Mouse (Mus musculus): ENCODE measurements around the gene Akap9. TPM values are rescaled to one million over a fixed set of nuclear protein-coding genes. Genes with fewer than 3 reads are reported as not detected.
"Not testable (repeated sequence)": the region's sequence is repeated elsewhere in the genome, so short reads cannot be mapped to it uniquely, and the experiment has no call there.

The Akap9 gene
- polyA plus RNA-seq (2016; fragmentation: Nextera tagmentation; extraction: Ambion mirVana) = 154 and 185 TPM in 2 replicates

DNA sequence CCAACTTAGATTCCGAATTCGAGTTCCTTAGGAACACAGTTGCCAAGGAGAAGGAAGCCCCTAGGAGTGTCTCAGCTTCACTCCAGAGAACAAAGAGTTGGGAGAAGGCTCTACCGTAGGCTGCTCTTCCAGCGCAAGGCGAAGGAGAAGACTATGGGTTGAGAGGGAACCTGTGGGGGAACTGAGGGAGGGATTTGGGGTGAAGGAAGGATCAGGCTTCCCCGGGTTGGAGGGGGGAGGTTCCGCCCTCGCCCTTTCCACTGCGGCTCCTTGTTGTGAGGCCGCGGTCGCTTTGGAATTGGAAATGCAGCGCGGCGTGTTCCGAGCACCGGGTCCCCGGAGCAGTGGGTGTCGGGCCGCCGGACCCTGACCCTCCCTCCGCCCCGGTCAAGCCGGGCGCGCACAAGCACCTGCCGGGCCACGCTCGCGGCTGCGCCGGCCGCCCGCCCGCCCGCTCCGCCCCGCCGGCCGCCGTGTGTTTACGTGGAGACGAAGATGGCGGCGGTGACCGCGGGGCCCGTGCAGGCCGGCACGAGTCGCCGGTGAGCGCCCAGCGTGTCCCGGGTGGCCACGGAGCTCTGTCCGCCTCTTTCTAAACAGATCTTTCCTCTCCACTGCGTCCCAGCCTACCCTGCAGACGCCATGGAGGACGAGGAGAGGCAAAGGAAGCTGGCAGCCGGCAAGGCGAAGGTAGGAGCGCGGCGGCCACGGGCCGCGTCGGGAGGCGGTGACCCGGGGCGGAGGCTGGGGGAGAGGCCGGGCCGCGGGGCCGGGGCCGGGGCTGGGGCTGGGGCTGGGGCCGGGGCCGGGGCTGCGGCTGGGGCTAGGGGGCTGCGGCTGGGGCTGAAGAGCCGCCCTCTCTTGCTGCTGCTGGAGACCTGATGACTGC is at the start of gene Akap9:
Gene Akap9, plus strand, starts transcription at position 254 of the 889 bp plus-strand sequence.
- peak; percentile 78 for ATAC-seq (ENCODE audit: insufficient number of reproducible peaks, insufficient read depth, low FRiP score, low TSS enrichment, low read depth)
- H3K4me3 ChIP-seq (replicated peaks) = peak within 1 kb of the TSS; percentile 87
- H3K4me2 ChIP-seq = peak within 1 kb of the TSS; percentile 73
- WGBS = under 1% methylated on average over 79 of the region's 82 CpGs
- H3K4me1 ChIP-seq (replicated peaks) = peaks cover 21% of the 10 kb centered on the region
- no peaks in the 10 kb centered on the region for H3K27me3 ChIP-seq
- H3K36me3 ChIP-seq = no peaks in the 10 kb centered on the region
- no peaks in the 10 kb centered on the region for H3K9me3 ChIP-seq
- peak within 1 kb of the TSS; percentile 98 for H3K9ac ChIP-seq (replicated peaks)
- peak within 1 kb of the TSS; percentile 95 for H3K27ac ChIP-seq

- not testable (repeated sequence) for H3K4me3 ChIP-seq (replicated peaks)
- 87% methylated on average over 7 of the region's 7 CpGs for WGBS
Observed at GRCm38 (mm10) chr5:3886862-3887261, 41.0 kb upstream of the Akap9 start.

GRCm38 (mm10) chr5:3889201-3889600 is 38.7 kb upstream of the Akap9 start:
- Histone ChIP-seq H3K27me3 (no peaks in the 10 kb centered on the region), H3K9ac (replicated peaks) (no peak overlapping the region), H3K4me3 (replicated peaks) (no peak overlapping the region), H3K4me2 (no peak overlapping the region), H3K9me3 (no peaks in the 10 kb centered on the region), H3K4me1 (replicated peaks) (no peaks in the 10 kb centered on the region), H3K27ac (no peak overlapping the region), H3K36me3 (no peaks in the 10 kb centered on the region; the same call in 1 of the 2 replicates)
- no peak for ATAC-seq (ENCODE audit: insufficient number of reproducible peaks, insufficient read depth, low FRiP score, low TSS enrichment, low read depth)

More at GRCm38 (mm10) chr5:3886862-3887261, 41.0 kb upstream of the Akap9 start:
- ATAC-seq (ENCODE audit: insufficient number of reproducible peaks, insufficient read depth, low FRiP score, low TSS enrichment, low read depth); H3K4me2 ChIP-seq; H3K27me3 ChIP-seq; H3K9me3 ChIP-seq; H3K9ac ChIP-seq (replicated peaks); H3K27ac ChIP-seq; H3K36me3 ChIP-seq; H3K4me1 ChIP-seq (replicated peaks): not testable (repeated sequence)

- not testable (repeated sequence) for H3K36me3 ChIP-seq, H3K9me3 ChIP-seq
Observed at GRCm38 (mm10) chr5:3893459-3894293, 34.2 kb upstream of the Akap9 start, which contains the start of gene Mterf1a. Mterf1a (minus strand) TSS chr5:3893933.

GRCm38 (mm10) chr5:3894294-3894619 is 33.6 kb upstream of the Akap9 start:
- ATAC-seq (ENCODE audit: insufficient number of reproducible peaks, insufficient read depth, low FRiP score, low TSS enrichment, low read depth); H3K36me3 ChIP-seq; H3K9ac ChIP-seq (replicated peaks); H3K4me3 ChIP-seq (replicated peaks); H3K27me3 ChIP-seq; H3K9me3 ChIP-seq; H3K27ac ChIP-seq; H3K4me1 ChIP-seq (replicated peaks); H3K4me2 ChIP-seq: not testable (repeated sequence)
- WGBS = 93% methylated on average over 4 of the region's 4 CpGs

More at GRCm38 (mm10) chr5:3893459-3894293, 34.2 kb upstream of the Akap9 start, which contains the start of gene Mterf1a:
- Histone ChIP-seq H3K4me3 (replicated peaks) (peak within 1 kb of the TSS; percentile 38), H3K9ac (replicated peaks) (peak within 1 kb of the TSS; percentile 57), H3K4me2 (peak within 1 kb of the TSS; percentile 65)
- ATAC-seq (ENCODE audit: insufficient number of reproducible peaks, insufficient read depth, low FRiP score, low TSS enrichment, low read depth) = peak; percentile 99
- H3K27me3 ChIP-seq; H3K4me1 ChIP-seq (replicated peaks); H3K27ac ChIP-seq: not testable (repeated sequence)
- 1% methylated on average over 7 of the region's 47 CpGs for WGBS

DNA sequence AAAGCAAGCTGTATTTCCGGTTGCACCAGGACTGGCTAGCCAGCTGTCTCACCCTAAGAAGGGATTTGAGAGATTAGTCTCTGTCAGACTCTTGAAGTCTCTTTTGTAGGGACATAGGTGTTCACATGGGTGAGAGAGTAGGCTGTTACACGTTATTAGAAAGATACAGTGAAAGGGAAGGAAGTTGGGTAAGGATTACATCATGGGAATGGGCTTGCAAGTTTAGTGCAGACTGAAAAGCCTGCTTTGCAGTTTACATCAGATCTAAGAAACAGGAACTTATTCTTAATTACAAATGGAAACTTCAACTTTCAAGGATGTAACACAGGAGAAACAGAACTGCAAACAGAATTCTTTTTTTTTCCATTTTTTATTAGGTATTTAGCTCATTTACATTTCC is 22.4 kb upstream of the Akap9 start:
- 72% methylated on average over 2 of the region's 2 CpGs for WGBS
- H3K4me3 ChIP-seq (replicated peaks) = no peak overlapping the region
- no peaks in the 10 kb centered on the region for H3K9me3 ChIP-seq
- H3K4me1 ChIP-seq (replicated peaks) = no peaks in the 10 kb centered on the region
- H3K9ac ChIP-seq (replicated peaks) = no peak overlapping the region
- ATAC-seq (ENCODE audit: insufficient number of reproducible peaks, insufficient read depth, low FRiP score, low TSS enrichment, low read depth) = no peak
- no peak overlapping the region for H3K4me2 ChIP-seq
- no peak overlapping the region for H3K27ac ChIP-seq
- H3K36me3 ChIP-seq = no peaks in the 10 kb centered on the region
- H3K27me3 ChIP-seq = no peaks in the 10 kb centered on the region

DNA sequence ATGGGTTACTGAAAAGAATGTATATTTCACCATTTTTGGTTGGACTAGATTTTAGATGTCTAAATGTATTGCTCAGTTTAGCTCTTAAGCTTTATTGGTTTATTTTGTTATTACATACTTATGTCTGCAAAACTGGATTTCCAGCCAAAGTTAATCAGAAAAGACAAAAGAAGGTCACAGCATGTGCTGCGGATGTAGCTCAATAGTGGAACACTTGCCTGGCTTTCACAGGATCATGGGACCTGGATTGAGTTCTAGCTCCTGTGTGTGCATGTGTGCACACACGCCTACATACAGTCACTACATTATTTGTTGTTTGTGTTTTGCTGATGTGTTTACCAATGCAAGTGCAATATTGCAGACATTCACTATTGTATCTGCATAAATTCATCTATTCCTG is 5.5 kb upstream of the Akap9 start:
- Histone ChIP-seq H3K27me3 (no peaks in the 10 kb centered on the region), H3K9me3 (no peaks in the 10 kb centered on the region), H3K9ac (replicated peaks) (no peak overlapping the region), H3K27ac (no peak overlapping the region), H3K4me1 (replicated peaks) (no peaks in the 10 kb centered on the region), H3K4me3 (replicated peaks) (no peak overlapping the region), H3K4me2 (no peak overlapping the region), H3K36me3 (no peaks in the 10 kb centered on the region)
- WGBS = 82% methylated on average over 2 of the region's 2 CpGs
- no peak for ATAC-seq (ENCODE audit: insufficient number of reproducible peaks, insufficient read depth, low FRiP score, low TSS enrichment, low read depth)

DNA sequence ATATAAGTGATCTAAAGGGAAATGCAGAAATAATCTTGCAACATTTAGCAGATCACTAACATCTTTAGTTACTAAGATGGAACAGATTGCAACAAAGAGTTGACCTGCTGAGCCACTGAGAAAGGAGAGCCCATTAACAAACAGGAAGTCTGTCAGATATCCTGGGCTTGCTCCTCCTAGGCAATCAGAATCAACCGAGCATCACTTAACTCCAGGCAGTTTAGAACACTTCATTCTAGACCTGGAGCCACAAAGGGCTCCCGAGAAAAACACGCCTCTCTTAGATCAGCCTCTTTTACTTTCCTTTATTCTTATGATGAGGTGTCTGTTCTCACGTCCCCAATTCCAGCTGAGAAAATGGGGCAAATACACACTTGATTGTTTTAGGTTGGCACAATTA is 1.2 kb upstream of the Akap9 start:
- no peaks in the 10 kb centered on the region for H3K9me3 ChIP-seq
- H3K9ac ChIP-seq (replicated peaks) = no peak overlapping the region
- WGBS = 48% methylated on average over 4 of the region's 4 CpGs
- peaks cover 19% of the 10 kb centered on the region for H3K4me1 ChIP-seq (replicated peaks)
- ATAC-seq (ENCODE audit: insufficient number of reproducible peaks, insufficient read depth, low FRiP score, low TSS enrichment, low read depth) = no peak
- no peak overlapping the region for H3K27ac ChIP-seq
- H3K27me3 ChIP-seq = no peaks in the 10 kb centered on the region
- H3K4me2 ChIP-seq = no peak overlapping the region
- no peaks in the 10 kb centered on the region for H3K36me3 ChIP-seq
- no peak overlapping the region for H3K4me3 ChIP-seq (replicated peaks)

GRCm38 (mm10) chr5:3928690-3929046 is 814 bp downstream of the Akap9 start:
- peak overlapping the region; percentile 87 for H3K4me3 ChIP-seq (replicated peaks)
- peak; percentile 34; the same call in 1 of the 2 replicates for ATAC-seq (ENCODE audit: insufficient number of reproducible peaks, insufficient read depth, low FRiP score, low TSS enrichment, low read depth)

GRCm38 (mm10) chr5:3930760-3931159 is 2.9 kb downstream of the Akap9 start:
- no peaks in the 10 kb centered on the region for H3K27me3 ChIP-seq
- no peak overlapping the region for H3K27ac ChIP-seq
- no peaks in the 10 kb centered on the region for H3K36me3 ChIP-seq
- 24% methylated on average over 5 of the region's 5 CpGs for WGBS
- H3K4me1 ChIP-seq (replicated peaks) = peaks cover 21% of the 10 kb centered on the region
- no peaks in the 10 kb centered on the region for H3K9me3 ChIP-seq
- no peak overlapping the region for H3K9ac ChIP-seq (replicated peaks)
- H3K4me3 ChIP-seq (replicated peaks) = no peak overlapping the region
- no peak for ATAC-seq (ENCODE audit: insufficient number of reproducible peaks, insufficient read depth, low FRiP score, low TSS enrichment, low read depth)
- H3K4me2 ChIP-seq = peak overlapping the region; percentile 73

More at GRCm38 (mm10) chr5:3928690-3929046, 814 bp downstream of the Akap9 start:
- H3K27ac ChIP-seq = peak overlapping the region; percentile 95
- H3K36me3 ChIP-seq = no peaks in the 10 kb centered on the region
- H3K4me2 ChIP-seq = peak overlapping the region; percentile 73
- H3K4me1 ChIP-seq (replicated peaks) = peaks cover 21% of the 10 kb centered on the region
- 1% methylated on average over 12 of the region's 12 CpGs for WGBS
- no peaks in the 10 kb centered on the region for H3K9me3 ChIP-seq
- no peaks in the 10 kb centered on the region for H3K27me3 ChIP-seq
- H3K9ac ChIP-seq (replicated peaks) = peak overlapping the region; percentile 98

DNA sequence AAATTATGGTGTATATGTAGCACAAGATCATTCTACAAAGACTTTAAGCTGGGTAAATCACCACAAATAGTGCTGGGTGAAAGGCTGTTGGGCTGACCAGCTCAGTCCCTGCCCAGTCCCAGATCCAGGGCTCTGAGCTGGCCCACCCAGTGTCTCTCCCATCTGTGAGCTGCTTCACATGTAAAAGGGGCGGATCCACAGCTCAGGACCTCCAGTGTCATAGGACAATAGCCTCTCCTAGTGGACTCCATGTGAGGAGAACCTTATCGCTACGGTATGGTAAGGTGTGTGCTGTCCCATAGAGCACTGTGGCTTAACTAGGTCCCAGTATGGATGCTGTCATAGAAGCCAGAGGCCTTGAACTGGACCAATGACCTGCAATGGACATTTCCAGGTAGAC is 3.8 kb downstream of the Akap9 start:
- H3K4me2 ChIP-seq = no peak overlapping the region
- WGBS = 96% methylated on average over 3 of the region's 3 CpGs
- no peak overlapping the region for H3K9ac ChIP-seq (replicated peaks)
- no peak overlapping the region for H3K4me3 ChIP-seq (replicated peaks)
- no peaks in the 10 kb centered on the region for H3K9me3 ChIP-seq
- ATAC-seq (ENCODE audit: insufficient number of reproducible peaks, insufficient read depth, low FRiP score, low TSS enrichment, low read depth) = no peak
- H3K4me1 ChIP-seq (replicated peaks) = peaks cover 21% of the 10 kb centered on the region
- no peaks in the 10 kb centered on the region for H3K36me3 ChIP-seq
- H3K27ac ChIP-seq = no peak overlapping the region
- no peaks in the 10 kb centered on the region for H3K27me3 ChIP-seq

All from limb, embryonic 12.5 days (tissue).